Mouse (Mus musculus): Measurements from ENCODE around the gene Gas2l3. TPM values are rescaled to one million over a fixed set of nuclear protein-coding genes. Genes with fewer than 3 reads are reported as not detected.
A peak's percentile ranks its signal among the peaks of the same experiment; 100 is the strongest.

Gene Gas2l3
- polyA plus RNA-seq, 1 experiment from 2014 or later = 13.6 TPM

DNA sequence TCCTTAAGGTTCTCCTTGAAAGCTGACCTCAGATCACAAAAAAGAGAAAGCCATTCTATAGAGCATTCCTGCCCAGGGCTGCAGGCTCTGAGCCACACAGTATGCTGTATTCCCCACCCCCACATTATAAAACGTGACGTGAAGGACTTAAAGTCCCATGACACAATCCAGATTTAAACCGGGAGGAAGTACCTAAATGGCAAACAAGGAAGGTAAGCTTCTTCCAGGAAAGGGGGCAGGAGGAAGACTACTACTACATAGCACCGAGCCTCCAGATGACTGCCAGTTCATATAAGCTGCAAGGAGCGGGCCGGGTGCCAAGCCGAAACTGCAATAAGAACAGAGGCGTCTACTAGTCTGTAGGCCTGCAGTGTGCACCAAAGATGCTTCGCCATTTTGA, 7.8 kb downstream of the Gas2l3 start:
- 0 out of 2 replicates have a peak, but pooled peaks cover under 1% of the 10 kb centered on the region for H3K36me3 ChIP-seq (ENCODE audit: control insufficient read depth, insufficient read depth, low read length)
- H3K27ac ChIP-seq (ENCODE audit: low read length) = no peak overlapping the region
- no peak for ATAC-seq
- no peaks in the 10 kb centered on the region for H3K27me3 ChIP-seq (replicated peaks; ENCODE audit: control insufficient read depth, insufficient read depth, low read length)
- H3K4me2 ChIP-seq (ENCODE audit: low read depth, low read length) = no peak overlapping the region
- no peaks in the 10 kb centered on the region for H3K9me3 ChIP-seq (ENCODE audit: control insufficient read depth, low read length)
- H3K9ac ChIP-seq (ENCODE audit: low read depth, low read length) = no peak overlapping the region
- 0 out of 2 replicates have a peak, but pooled peaks cover 2% of the 10 kb centered on the region for H3K4me1 ChIP-seq (ENCODE audit: control insufficient read depth, insufficient read depth, low read length)
- WGBS = 75% methylated on average over 9 of the region's 9 CpGs
- no peak overlapping the region for H3K4me3 ChIP-seq (ENCODE audit: low read length)

DNA sequence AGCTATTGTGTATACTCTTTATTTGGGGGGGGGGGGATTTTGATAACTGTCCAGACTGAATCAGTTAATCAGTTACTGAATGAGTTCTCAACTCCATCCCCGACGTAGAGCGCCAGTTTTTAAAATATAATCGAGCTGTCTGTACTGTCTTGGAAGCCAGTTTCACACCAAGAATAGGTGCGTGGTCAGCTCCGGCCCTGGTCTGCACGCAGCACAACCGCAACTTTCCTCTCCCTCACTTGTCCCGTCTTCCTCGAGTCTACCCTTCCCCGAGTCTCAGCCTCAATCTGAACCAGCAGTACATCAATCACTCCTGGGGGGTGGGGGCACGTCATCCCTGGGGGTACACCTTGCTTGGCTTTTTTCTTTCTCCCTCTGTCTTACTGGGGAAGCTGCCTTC, 8.4 kb downstream of the Gas2l3 start:
- Histone ChIP-seq H3K9me3 (ENCODE audit: control insufficient read depth, low read length) (no peaks in the 10 kb centered on the region), H3K27me3 (replicated peaks; ENCODE audit: control insufficient read depth, insufficient read depth, low read length) (no peaks in the 10 kb centered on the region), H3K4me2 (ENCODE audit: low read depth, low read length) (no peak overlapping the region), H3K27ac (ENCODE audit: low read length) (no peak overlapping the region), H3K4me1 (ENCODE audit: control insufficient read depth, insufficient read depth, low read length) (0 out of 2 replicates have a peak, but pooled peaks cover 2% of the 10 kb centered on the region), H3K36me3 (ENCODE audit: control insufficient read depth, insufficient read depth, low read length) (no peaks in the 10 kb centered on the region), H3K9ac (ENCODE audit: low read depth, low read length) (no peak overlapping the region), H3K4me3 (ENCODE audit: low read length) (no peak overlapping the region)
- WGBS = 80% methylated on average over 12 of the region's 12 CpGs
- ATAC-seq = no peak

DNA sequence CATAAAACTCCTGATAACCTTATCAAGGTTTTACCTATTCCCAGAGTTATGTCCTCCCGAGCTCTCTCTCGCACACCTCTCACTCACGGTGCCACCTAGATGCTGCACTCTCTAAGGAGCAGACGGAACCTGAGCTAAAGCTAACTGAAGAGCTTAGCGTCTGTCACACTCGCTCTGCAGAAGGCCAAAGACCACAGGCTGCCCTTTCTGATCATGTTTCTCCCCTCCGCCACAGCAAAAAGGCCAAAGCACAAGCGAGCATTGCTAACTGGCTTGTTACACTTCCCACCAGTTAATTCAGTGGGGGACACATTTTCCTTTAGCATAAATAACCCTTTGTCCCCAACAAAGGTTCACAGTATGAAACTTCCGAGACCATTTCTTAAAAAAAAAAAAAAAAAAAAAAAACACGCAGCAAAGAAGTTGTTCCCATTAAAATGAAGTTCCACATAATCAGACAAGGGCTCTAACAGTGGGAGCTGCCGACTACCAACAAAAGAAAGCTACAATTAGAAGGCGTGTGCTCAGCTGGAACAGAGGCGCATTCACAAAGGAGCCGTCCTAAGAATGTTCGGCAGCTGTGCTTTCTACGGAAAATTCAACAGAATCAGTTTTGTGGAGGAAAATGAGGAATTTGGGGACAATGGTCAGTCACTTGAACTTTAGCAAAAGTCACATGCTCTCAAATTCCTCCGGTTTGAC, 9.1 kb downstream of the Gas2l3 start:
- H3K36me3 ChIP-seq (ENCODE audit: control insufficient read depth, insufficient read depth, low read length) = no peaks in the 10 kb centered on the region
- no peak overlapping the region for H3K4me2 ChIP-seq (ENCODE audit: low read depth, low read length)
- H3K27ac ChIP-seq (ENCODE audit: low read length) = no peak overlapping the region
- no peak for ATAC-seq
- H3K4me1 ChIP-seq (ENCODE audit: control insufficient read depth, insufficient read depth, low read length) = 0 out of 2 replicates have a peak, but pooled peaks cover 2% of the 10 kb centered on the region
- no peak overlapping the region for H3K9ac ChIP-seq (ENCODE audit: low read depth, low read length)
- no peaks in the 10 kb centered on the region for H3K9me3 ChIP-seq (ENCODE audit: control insufficient read depth, low read length)
- H3K4me3 ChIP-seq (ENCODE audit: low read length) = no peak overlapping the region
- 72% methylated on average over 17 of the region's 17 CpGs for WGBS
- no peaks in the 10 kb centered on the region for H3K27me3 ChIP-seq (replicated peaks; ENCODE audit: control insufficient read depth, insufficient read depth, low read length)

DNA sequence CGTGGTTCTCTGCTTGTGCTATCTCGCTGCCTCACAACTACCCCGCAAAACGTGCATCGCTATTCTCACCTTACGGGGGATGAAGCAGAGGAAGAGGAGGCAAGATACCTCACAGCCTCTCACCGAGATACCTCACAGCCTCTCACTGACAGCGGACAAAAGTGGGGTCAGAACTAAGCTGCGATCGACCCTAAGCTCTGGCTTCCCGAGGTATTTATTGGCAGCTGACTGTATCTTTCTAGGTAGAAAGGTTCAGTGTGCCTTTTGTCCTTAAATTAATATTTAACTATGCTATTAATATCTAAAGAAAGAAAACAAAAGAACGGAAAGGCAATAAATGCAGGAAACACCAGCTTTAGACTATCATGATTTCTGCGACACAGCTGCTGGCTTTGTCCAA, 11.0 kb downstream of the Gas2l3 start:
- no peak overlapping the region for H3K9ac ChIP-seq (ENCODE audit: low read depth, low read length)
- no peak overlapping the region for H3K27ac ChIP-seq (ENCODE audit: low read length)
- no peak overlapping the region for H3K4me3 ChIP-seq (ENCODE audit: low read length)
- no peaks in the 10 kb centered on the region for H3K4me1 ChIP-seq (ENCODE audit: control insufficient read depth, insufficient read depth, low read length)
- peaks cover 8% of the 10 kb centered on the region; the same call in 1 of the 2 replicates for H3K36me3 ChIP-seq (ENCODE audit: control insufficient read depth, insufficient read depth, low read length)
- peak overlapping the region; percentile 36; the same call in 1 of the 2 replicates for H3K4me2 ChIP-seq (ENCODE audit: low read depth, low read length)
- WGBS = 71% methylated on average over 13 of the region's 13 CpGs
- H3K27me3 ChIP-seq (replicated peaks; ENCODE audit: control insufficient read depth, insufficient read depth, low read length) = no peaks in the 10 kb centered on the region
- peak; percentile 58 for ATAC-seq
- no peaks in the 10 kb centered on the region for H3K9me3 ChIP-seq (ENCODE audit: control insufficient read depth, low read length)

DNA sequence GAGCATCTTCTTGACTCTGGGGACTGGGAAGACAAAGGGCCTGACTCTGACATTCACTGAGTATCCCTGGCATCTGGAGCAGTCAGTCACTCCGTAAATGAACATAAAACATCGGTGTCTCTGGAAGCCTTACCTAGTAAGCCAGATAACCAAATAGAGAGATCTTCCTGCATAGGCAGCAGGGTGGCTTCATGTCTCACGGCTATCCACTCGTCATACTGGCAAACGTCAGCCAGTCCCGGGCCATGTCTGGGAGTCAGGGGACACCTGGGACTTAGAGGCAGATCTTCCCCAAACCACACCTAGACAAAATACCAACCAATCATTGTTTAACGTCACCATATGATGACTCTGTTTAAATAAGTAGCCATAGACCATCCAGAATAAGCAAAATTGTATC, 13.0 kb downstream of the Gas2l3 start:
- Histone ChIP-seq H3K27ac (ENCODE audit: low read length) (no peak overlapping the region), H3K9me3 (ENCODE audit: control insufficient read depth, low read length) (no peaks in the 10 kb centered on the region), H3K4me2 (ENCODE audit: low read depth, low read length) (no peak overlapping the region), H3K9ac (ENCODE audit: low read depth, low read length) (no peak overlapping the region), H3K4me3 (ENCODE audit: low read length) (no peak overlapping the region), H3K4me1 (ENCODE audit: control insufficient read depth, insufficient read depth, low read length) (no peaks in the 10 kb centered on the region), H3K36me3 (ENCODE audit: control insufficient read depth, insufficient read depth, low read length) (peaks cover 12% of the 10 kb centered on the region; the same call in 1 of the 2 replicates), H3K27me3 (replicated peaks; ENCODE audit: control insufficient read depth, insufficient read depth, low read length) (no peaks in the 10 kb centered on the region)
- ATAC-seq = no peak
- 91% methylated on average over 7 of the region's 7 CpGs for WGBS

DNA sequence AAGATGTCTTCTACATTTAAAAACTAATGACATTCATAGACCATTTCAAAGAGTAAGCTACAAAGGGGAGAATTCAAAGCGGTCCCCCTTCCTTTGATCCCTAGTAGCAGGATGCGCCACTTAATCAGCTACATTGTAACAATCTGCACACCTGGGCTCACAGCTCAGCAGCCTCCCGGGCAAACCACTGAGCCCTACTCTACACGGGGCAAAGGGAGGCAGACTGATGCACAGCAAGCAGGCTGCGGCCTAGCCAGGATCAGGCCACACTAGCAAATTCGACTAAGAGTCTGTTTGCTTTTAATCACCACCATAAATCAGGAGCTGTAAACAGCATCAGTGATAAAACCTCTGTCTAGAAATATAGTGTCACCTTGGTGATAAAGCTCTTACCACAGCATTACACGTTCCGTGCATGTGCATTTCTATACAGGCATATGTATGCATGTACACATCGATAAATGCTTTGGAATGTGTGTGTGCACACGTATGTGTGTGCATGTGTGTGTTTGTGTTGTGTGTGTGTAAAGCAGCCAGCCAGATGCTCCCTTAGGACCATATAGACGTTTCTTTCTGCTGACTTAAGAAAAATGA, 18.9 kb downstream of the Gas2l3 start:
- ATAC-seq = no peak
- Histone ChIP-seq H3K9me3 (ENCODE audit: control insufficient read depth, low read length) (no peaks in the 10 kb centered on the region), H3K4me3 (ENCODE audit: low read length) (no peak overlapping the region), H3K36me3 (ENCODE audit: control insufficient read depth, insufficient read depth, low read length) (peaks cover 17% of the 10 kb centered on the region), H3K9ac (ENCODE audit: low read depth, low read length) (no peak overlapping the region), H3K4me2 (ENCODE audit: low read depth, low read length) (no peak overlapping the region), H3K27ac (ENCODE audit: low read length) (no peak overlapping the region), H3K27me3 (replicated peaks; ENCODE audit: control insufficient read depth, insufficient read depth, low read length) (no peaks in the 10 kb centered on the region), H3K4me1 (ENCODE audit: control insufficient read depth, insufficient read depth, low read length) (no peaks in the 10 kb centered on the region)
- 70% methylated on average over 11 of the region's 11 CpGs for WGBS

DNA sequence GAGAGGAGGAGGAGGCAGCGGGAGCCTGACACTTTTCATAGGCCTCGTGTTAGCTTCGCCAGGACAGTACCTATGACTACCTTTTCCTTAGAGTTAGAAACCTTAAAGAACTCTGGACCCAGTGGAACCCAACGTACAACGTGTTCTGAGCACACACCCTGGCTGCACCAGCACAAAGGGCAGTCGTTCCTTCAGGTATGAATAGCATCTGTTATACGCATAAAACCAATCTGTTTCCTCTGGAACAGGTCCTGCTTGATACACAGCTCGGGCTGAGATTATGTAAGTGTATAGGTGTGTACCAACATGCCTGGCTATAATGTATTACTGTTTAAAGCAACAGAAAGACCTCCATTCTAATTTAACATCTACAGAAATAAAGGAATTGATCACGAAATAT, 19.6 kb downstream of the Gas2l3 start:
- Histone ChIP-seq H3K36me3 (ENCODE audit: control insufficient read depth, insufficient read depth, low read length) (peaks cover 17% of the 10 kb centered on the region), H3K4me2 (ENCODE audit: low read depth, low read length) (no peak overlapping the region), H3K9me3 (ENCODE audit: control insufficient read depth, low read length) (no peaks in the 10 kb centered on the region), H3K27ac (ENCODE audit: low read length) (no peak overlapping the region), H3K27me3 (replicated peaks; ENCODE audit: control insufficient read depth, insufficient read depth, low read length) (no peaks in the 10 kb centered on the region), H3K9ac (ENCODE audit: low read depth, low read length) (no peak overlapping the region), H3K4me3 (ENCODE audit: low read length) (no peak overlapping the region), H3K4me1 (ENCODE audit: control insufficient read depth, insufficient read depth, low read length) (no peaks in the 10 kb centered on the region)
- no peak for ATAC-seq
- 83% methylated on average over 9 of the region's 9 CpGs for WGBS

DNA sequence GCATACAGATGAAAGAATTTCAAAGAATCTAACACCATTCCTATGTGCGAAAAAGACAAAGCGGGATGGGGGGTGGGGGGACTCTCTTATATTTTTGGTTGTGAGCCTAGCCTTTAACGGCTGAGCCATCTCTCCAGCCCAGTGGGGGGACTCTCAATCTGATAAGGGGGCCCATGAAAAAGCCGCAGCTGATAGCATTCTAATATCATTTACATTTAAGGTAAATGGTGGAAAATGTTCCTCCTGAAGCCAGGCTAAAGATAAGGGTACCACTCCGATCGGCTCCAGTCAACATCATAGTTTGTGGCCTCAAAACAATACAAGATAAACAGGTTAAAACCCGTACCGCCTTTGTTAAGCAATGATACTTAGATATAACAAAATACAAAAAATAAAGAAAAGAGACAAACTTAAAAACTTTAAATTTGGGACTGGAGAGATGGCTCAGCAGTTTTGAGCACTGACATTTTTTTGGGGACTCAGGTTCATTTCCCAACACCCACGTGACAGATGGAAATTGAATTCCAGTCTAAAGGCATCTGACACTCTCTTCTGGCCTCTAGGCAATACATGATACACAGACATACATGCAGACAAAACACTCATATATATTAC, 20.5 kb downstream of the Gas2l3 start:
- 93% methylated on average over 9 of the region's 9 CpGs for WGBS
- H3K36me3 ChIP-seq (ENCODE audit: control insufficient read depth, insufficient read depth, low read length) = peaks cover 13% of the 10 kb centered on the region
- no peak for ATAC-seq

DNA sequence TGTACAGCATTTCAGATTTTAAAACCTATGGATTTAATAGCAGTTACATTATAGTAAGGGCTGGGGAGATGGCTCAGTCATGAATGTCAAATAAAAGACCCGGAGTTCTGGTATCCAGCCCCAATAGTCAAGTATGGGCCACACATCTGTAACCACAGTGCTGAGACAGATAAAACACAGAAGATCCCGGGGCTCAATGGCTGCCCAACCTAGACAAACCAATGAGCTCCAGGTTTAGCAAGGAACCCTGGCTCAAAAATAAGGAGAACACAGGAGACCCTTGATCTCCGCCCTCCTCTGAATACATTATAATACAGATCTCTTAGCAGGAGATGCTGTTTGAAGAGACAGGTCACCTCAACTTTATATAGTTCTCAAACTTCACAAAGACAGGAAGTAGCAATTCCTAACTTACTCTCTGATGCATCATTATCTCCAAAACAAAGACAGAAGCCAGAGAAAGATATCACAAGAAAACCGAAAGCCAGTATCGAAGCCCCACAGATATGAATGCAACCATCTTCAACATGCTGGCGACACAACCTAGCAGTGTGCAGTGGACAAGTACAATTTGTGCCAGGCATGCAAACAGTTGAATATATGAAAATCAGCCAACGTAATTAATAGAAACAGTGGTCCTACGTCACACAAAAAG, 21.1 kb downstream of the Gas2l3 start:
- WGBS = 93% methylated on average over 8 of the region's 8 CpGs
- Histone ChIP-seq H3K9ac (ENCODE audit: low read depth, low read length) (no peak overlapping the region), H3K4me3 (ENCODE audit: low read length) (no peak overlapping the region), H3K27ac (ENCODE audit: low read length) (no peak overlapping the region), H3K36me3 (ENCODE audit: control insufficient read depth, insufficient read depth, low read length) (peaks cover 9% of the 10 kb centered on the region; the same call in 1 of the 2 replicates), H3K27me3 (replicated peaks; ENCODE audit: control insufficient read depth, insufficient read depth, low read length) (no peaks in the 10 kb centered on the region), H3K4me1 (ENCODE audit: control insufficient read depth, insufficient read depth, low read length) (no peaks in the 10 kb centered on the region), H3K4me2 (ENCODE audit: low read depth, low read length) (no peak overlapping the region), H3K9me3 (ENCODE audit: control insufficient read depth, low read length) (no peaks in the 10 kb centered on the region)
- no peak for ATAC-seq

More for the DNA sequence above, 20.5 kb downstream of the Gas2l3 start:
- Histone ChIP-seq H3K9me3 (ENCODE audit: control insufficient read depth, low read length) (no peaks in the 10 kb centered on the region), H3K4me2 (ENCODE audit: low read depth, low read length) (no peak overlapping the region), H3K4me1 (ENCODE audit: control insufficient read depth, insufficient read depth, low read length) (no peaks in the 10 kb centered on the region), H3K4me3 (ENCODE audit: low read length) (no peak overlapping the region), H3K27ac (ENCODE audit: low read length) (no peak overlapping the region), H3K27me3 (replicated peaks; ENCODE audit: control insufficient read depth, insufficient read depth, low read length) (no peaks in the 10 kb centered on the region), H3K9ac (ENCODE audit: low read depth, low read length) (no peak overlapping the region)
